Mouse (Mus musculus) megakaryocyte-erythroid progenitor cell, adult 5-6 weeks (primary cell): Measurements from ENCODE around the gene Krtcap2. TPM values are rescaled to one million over a fixed set of nuclear protein-coding genes. Genes with fewer than 3 reads are reported as not detected.

ENCODE experiments used
- ATAC-seq: replicated peaks from 2 replicates; pipeline ENCODE4 v1.8.0; 2016; ENCODE audit warnings: mild to moderate bottlenecking, inconsistent platforms; ENCODE audit not compliant: severe bottlenecking, poor library complexity, low FRiP score, low TSS enrichment
- total RNA-seq, 2 experiments: library from RNA; stranded (forward) in 1 of 2; stranded (reverse) in 1 of 2; fragments of 200-1000, 215-1000 nt in 1 of 2; fragments of >200 nt in 1 of 2; fragmentation: Nextera tagmentation in 1 of 2; gene quantifications; 2 replicates each; pipeline ENCODE4 v1.2.3; 2014 to 2017

Krtcap2 gene
- total RNA-seq, 2 experiments from 2014 or later, result 124 to 147 TPM

GRCm38 (mm10) chr3:89244158-89244981 lies 1.4 kb upstream of the Krtcap2 start:
- ATAC-seq, result no peak

- ATAC-seq, result no peak
Observed at GRCm38 (mm10) chr3:89244982-89245687, 631 bp upstream of the Krtcap2 start.

DNA sequence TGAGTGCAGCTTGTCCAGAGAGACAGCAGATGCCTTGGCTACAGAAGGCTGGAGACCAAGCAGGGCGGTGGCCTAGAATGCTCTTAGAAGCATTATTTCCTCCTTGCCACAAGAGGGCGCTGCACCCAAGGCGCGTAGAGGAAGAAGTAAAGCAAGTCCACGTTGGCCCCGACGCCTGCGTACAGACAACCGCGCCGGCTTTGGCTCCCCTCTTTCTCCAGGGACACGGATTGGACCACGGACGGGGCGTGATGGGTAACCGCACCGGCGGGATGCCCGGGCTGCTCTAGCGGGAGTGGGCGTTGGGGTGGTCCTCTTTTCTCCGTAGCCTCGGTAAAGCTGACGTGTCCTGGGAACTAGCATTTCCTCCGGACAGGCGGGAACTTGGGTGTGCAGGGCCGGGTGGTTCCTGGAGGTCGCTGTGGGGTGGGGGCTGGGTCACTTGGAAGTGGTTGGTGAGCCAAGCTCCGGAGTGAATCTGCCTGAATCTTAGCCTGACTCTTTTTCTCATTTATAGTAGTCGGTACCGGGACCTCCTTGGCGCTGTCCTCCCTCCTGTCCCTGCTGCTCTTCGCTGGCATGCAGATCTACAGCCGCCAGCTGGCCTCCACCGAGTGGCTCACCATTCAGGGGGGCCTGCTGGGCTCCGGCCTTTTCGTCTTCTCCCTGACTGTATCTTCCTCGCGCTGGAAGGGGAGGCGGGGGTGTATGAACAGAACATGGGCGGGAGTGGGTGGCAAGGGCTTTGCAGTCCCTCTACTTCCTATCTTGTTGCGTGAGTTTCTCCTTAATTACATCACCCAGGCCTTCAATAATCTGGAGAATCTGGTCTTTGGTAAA lies 715 bp downstream of the Krtcap2 start, which contains the start of gene Trim46:
TSS of gene Trim46 (minus strand) at position 49 of the 840 bp plus-strand sequence.
- ATAC-seq, result peak; percentile 68

DNA sequence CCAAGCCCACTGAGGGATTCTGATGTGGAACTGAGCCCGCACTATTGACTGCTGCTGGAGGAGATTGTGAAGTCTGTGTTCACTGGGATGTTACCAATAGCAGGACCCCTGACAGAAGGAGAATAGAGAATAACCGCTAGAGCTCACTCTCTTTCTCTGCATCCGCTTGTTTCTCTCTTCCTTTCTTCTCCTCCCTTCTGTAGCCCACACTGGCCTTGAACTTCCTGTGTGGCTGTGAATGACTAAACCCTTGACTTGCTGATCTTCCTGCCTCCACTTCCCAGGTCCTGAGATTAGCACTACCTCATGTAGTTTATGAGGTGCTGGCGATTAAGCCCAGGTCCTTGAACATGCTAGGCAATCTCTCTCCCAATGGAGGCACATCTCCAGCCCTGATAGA lies 1.7 kb downstream of the Krtcap2 start:
- ATAC-seq, result no peak

- no peak for ATAC-seq
Observed at GRCm38 (mm10) chr3:89250435-89251040, 4.8 kb downstream of the Krtcap2 start.

- 0 out of 2 replicates have a peak, but pooled peaks have one; percentile 14 for ATAC-seq
Observed at GRCm38 (mm10) chr3:89251365-89251895, 5.7 kb downstream of the Krtcap2 start.

DNA sequence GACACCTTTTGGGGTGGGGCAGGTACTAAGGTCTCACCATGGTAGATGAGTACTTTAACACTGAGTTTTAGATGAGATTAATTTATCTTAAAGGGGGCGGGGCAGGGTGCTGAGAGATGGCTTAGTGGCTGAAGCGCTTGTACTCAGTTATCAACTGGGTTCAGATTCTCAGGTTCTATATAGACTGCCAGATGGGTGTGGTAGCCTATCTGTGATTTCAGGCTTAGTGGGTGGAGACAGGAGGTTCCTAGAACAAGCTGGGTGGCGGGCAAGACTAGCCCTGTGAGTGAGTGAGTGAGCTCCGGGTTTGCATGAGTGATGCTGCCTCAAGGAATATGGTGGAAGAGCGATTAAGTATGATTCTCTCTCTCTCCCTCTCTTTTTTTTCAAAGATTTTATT lies 9.2 kb downstream of the Krtcap2 start:
- ATAC-seq, result 0 out of 2 replicates have a peak, but pooled peaks have one; percentile 35

DNA sequence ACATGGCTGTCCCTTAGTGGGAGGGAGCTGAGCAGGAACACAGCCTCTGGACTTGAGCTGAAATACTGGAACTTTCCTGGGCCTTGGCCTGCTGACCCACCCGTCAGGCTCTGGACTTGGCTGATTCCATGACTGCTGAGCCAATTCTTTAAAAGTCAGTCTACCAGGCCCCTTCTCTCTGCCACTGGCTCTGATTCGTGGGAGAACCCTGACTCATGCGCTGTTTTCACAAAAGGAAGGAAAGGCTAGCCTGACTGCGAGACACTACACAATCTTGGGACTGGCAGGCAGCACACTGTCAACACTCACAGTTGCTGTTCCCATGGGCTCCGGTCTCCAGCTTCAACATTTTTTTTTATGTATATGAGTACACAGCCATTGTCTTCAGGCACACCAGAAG lies 10.4 kb downstream of the Krtcap2 start:
- ATAC-seq, result no peak

DNA sequence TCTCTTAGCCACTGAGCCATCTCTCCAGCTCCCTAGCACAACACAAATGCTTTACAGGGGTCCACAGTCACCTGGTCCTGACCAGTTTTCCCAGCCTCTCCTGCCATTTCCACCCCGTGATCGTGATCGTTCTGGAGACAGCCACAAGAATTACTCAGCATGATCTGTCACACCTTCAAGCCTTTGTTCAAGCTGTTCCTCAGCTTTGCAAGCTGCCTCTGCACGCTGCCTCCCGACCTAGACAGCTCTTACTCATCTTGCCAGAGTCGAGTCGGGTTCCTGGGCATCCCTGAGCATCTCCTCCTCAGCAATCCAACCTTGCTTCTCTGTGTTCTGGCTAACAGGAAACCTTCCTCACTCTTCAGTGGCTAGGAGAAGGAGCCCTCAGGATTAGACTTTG lies 13.3 kb downstream of the Krtcap2 start, which contains the start of gene Dpm3:
TSS of gene Dpm3 (plus strand) at position 283 of the 400 bp plus-strand sequence.
- no peak for ATAC-seq

DNA sequence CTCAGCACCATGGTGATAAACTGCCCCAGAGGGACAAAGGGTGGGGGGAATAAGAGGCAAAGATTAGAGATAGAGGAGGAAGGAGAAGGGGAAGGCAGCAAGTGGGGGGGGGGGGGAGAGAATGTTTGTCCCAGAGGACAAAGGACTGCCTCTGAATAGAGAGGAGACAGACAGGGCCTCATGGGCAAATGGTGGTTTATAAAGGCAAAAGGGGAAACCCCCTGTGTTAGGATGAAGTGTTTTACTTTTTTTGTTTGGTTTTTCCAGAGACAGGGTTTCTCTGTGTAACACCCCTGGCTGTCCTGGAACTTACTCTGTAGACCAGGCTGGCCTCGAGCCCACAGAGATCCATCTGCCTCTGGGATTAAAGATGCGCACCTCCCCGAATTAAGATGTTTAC lies 14.4 kb downstream of the Krtcap2 start:
- no peak for ATAC-seq

DNA sequence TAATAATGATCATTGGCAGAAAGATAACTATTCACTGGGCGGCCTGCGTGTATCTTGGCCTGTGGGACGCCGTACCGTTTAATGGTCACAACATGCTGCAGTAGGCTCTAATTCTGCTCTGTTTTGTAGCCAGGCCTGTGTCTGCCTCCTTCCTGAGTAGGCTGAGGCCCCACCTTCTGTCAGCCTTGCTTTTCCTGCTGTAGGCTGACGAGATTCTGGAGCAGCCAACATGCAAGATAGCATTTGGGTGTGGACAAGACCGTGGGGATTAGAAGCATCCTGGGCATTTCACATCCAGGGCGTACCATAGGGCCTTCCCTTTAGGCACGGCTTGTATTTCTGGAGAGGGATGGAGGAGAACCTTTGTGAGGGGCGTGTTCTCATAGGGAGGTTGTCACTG lies 16.7 kb downstream of the Krtcap2 start:
- ATAC-seq, result no peak

- ATAC-seq, result peak; percentile 91
Observed at GRCm38 (mm10) chr3:89266439-89266893, 20.7 kb downstream of the Krtcap2 start.

- ATAC-seq, result no peak
Observed at GRCm38 (mm10) chr3:89268916-89269315, 23.1 kb downstream of the Krtcap2 start.

DNA sequence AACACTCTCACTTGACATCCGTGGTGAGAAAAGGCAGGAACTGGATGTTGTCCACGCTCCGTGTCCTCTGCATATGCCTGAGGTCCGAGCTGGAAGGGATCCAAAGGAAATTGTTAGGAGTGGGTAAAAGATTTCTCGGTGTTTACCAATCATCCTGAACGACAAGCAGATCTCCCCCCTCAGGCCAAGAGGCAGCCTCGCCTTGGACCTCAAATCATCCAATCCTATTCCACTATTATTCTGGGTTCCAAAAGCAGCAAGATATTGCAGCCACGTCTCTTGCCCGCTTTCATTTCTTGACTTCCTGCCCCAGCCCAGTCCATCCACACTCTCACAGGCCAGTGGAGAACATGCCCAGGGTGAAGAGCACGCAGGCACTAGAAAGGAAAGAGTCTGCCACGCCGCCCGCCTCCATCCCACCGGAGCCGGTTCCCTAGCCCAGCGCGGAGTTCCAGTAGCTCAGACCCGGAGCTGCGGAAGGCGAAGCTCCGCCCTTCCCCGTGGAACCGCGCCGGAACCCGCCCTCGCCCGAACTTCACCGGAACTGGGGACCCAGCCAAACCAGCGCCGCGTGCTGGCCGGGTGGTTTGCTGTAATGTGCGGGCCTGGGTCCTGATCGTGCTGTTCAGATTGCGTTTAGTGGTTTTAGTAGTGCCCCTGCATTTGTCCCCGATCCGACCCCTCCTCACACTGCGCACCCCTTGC lies 24.4 kb downstream of the Krtcap2 start, which contains the start of gene Slc50a1:
TSS of gene Slc50a1 (minus strand) at position 520 of the 705 bp plus-strand sequence.
- peak; percentile 71 for ATAC-seq

GRCm38 (mm10) chr3:89270891-89271290 lies 25.1 kb downstream of the Krtcap2 start:
- no peak for ATAC-seq

DNA sequence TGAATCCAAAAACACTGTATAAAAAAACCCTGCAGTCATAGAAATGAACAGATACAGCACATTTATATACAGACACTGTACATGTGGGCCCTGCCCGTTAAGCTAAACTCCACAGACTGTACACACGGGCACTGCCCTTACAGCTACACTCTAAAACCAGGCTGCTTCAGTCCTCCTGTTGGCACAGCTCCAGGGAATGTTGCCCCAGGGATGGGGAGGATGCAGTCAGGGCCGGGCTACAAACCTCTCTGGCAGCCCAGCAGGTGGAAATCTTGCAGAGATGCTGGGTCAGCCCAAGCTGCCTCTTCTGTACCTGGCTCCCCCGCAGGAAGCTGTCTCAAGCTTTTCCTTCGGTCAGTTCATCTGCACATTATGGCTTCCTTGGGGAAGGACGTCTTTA lies 26.0 kb downstream of the Krtcap2 start:
- ATAC-seq, result no peak

- ATAC-seq, result no peak
Observed at GRCm38 (mm10) chr3:89276061-89276460, 30.3 kb downstream of the Krtcap2 start.

GRCm38 (mm10) chr3:89277281-89278021 lies 31.7 kb downstream of the Krtcap2 start:
- no peak for ATAC-seq
